Mouse (Mus musculus) kidney, adult 2 months (tissue): ENCODE measurements around the gene Art3.

Source experiments
- CTCF ChIP-seq: fragments of 200-500 bp; conservative IDR thresholded peaks from 2 replicates; pipeline ENCODE4 v1.5.1; 2011; ENCODE audit warnings: low read depth, mild to moderate bottlenecking, control low read depth, low read length, moderate library complexity, mixed read lengths; ENCODE audit not compliant: insufficient read depth, insufficient read length
- POLR2A ChIP-seq: fragments of 200-500 bp; IDR thresholded peaks from one replicate; pipeline ENCODE4 v1.6.1; 2011; ENCODE audit warnings: low read depth, low read length, control low read depth

- no peak for TF ChIP-seq POLR2A
- no peak for TF ChIP-seq CTCF
These were observed 34.9 kb downstream of the Art3 start for GRCm38 (mm10) chr5:92366565-92366964.
